Mouse (Mus musculus) embryonic fibroblast, embryonic 13.5 days (primary cell): Measurements from ENCODE around the gene Timm22.

Experiments
- CTCF ChIP-seq: IDR thresholded peaks from 2 replicates; pipeline ENCODE4 v1.5.1; 2011; ENCODE audit warnings: mild to moderate bottlenecking, control low read depth, low read length, moderate library complexity, borderline replicate concordance; ENCODE audit not compliant: insufficient read depth
- POLR2A ChIP-seq: IDR thresholded peaks from 2 replicates; pipeline ENCODE4 v1.6.1; 2011; ENCODE audit warnings: low read depth, mild to moderate bottlenecking, control low read depth, low read length, moderate library complexity

DNA sequence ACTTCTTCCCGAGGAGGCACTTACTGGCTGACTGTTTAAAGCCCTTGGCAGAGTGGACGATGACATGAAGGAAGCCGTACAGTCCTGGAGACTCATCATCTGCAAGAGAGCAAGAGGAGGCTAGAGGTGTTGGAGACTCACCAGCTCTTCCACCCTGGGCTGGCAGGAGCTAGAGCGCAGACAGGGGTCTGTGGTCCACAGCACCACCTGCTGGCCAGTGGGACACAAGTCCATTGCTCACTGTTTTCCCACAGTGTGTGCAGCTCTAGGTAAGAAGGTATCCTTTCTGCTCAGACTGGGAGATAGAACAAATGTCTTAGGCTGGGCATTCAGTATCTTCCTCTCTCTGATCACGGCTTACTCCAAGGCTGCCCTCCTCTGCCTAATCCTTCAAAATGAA, 47.7 kb downstream of the Timm22 start:
- TF ChIP-seq CTCF (peak; percentile 98), POLR2A (no peak)
